Mouse (Mus musculus): ENCODE measurements around the gene Ciz1.

DNA sequence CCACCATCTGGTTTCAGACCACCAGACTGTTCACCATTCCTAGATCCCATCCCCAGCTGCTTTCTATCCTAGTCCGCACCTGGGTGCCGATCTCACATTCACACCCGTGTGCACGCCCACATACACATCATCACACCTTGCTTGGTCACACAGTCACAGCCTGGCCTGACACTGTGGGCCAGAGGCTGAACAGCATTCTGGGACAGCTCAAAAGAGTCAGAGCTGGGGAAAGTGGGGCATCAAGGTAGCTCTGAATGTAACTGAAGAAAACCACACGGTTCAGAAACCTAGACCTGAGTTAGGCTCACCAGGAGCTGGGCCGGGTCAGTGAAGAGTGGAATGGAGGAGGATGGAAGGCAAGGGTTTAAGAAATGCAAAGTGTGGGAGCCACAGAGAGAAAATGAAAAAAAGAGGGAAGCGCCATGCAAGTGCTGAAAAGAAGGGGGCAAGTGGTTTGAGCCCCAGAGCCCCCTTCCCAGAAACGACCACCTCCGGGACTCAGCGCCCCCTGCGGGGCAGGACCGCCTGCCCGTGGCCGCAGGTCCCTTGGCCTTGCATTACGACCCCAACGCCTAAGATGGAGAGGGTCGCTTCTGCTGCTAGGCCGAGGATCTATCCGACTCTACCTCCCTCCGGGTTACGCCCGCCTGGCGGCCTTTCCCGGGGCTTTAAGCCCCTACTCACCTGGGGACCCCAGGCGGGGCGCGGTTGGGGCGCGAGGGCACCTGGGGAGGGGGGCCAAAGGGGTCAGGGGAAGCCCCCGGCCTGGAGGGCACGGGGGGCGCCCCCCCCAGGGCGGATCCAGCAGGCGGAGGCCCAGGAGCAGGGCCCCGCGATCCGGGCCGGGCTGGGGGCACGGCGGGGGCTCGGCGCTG, 40.4 kb upstream of the Ciz1 start:
- TF ChIP-seq GATA1 (IDR thresholded peaks at IDR 0.05; ENCODE audit: borderline replicate concordance, low read length), result no peak
- no peak for TF ChIP-seq CTCF (IDR thresholded peaks at IDR 0.05; ENCODE audit: low read depth, low read length)
- no peak for TF ChIP-seq GATA2 (IDR thresholded peaks at IDR 0.05; ENCODE audit: borderline replicate concordance, low read depth, low read length)

All from G1E (cell line).